Mouse (Mus musculus): ENCODE measurements at regions not wholly inside any gene's neighbourhood (a gene's known extent, or its start where the extent isn't known, plus 50 kb on each side); places are given as distances from the start of the nearest gene placed in this dataset.
"Not testable (repeated sequence)": the region's sequence is repeated elsewhere in the genome, so short reads cannot be mapped to it uniquely, and the experiment has no call there.

DNA sequence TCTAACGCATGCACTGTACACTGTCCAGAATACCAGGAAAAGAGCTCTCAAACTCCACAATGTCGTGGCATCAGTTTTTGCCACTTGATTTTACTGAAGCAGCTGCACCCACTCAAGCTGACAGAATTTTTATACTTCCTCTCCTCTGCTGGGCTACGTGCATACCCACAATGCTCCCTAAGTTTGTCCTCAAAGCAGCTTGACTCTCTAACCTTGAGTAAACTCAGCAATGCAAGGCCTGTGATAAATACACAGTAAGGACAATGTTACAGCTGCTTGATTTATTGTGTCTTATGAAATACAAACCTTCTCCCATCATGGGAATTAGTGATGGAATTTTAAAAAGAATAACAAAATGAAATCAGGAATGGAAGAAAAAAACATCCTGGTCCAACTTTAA is 129.7 kb downstream of the Trmt11 start:
- in situ Hi-C loops (cut with MboI; ENCODE audit: low pct_unique_long_range_greater_than_20kb in 1 of 2, low sequenced_read_pairs in 2 of 2, unreplicated experiment in 1 of 2) = no loop called here

DNA sequence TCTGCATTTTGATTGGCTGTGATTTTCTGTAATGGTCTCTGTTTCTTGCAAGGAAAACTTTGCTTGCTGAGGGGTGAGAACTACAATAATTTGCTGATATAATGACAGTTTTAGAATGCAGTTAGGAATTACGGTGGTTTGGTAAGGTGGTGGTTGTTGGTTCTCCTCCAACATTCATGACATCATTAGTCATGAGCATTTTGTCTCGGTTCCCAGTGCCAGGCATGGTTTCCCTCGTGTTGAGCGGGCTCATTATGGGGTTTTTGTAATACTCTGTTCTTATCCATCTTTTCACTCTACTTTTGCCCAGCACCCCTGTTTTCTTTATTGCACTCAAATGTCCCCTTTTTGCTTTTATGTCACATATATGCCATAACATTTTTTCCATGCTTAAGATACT is 149.9 kb downstream of the Trmt11 start:
- in situ Hi-C loops (cut with MboI; ENCODE audit: low pct_unique_long_range_greater_than_20kb in 1 of 2, low sequenced_read_pairs in 2 of 2, unreplicated experiment in 1 of 2) = no loop called here

DNA sequence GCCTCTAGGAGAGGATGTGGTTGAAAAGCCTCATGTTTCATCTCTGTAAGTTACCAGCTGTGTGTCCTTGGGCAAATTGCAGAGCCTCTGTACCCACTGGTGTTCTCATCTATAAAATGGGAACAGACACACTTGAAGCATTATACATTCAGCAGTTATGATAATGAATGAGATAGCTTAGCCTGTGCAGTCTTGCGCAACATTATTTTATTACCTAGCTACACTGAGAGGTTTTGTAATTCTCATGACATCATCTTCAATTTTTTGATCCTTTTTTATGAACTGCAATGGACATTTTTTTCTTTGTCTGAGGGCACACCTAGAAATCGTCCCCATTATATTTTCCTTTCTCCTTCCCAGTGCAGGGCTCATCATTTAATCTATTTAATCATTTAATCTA is 153.5 kb downstream of the Trmt11 start:
- in situ Hi-C loops (cut with MboI; ENCODE audit: low pct_unique_long_range_greater_than_20kb in 1 of 2, low sequenced_read_pairs in 2 of 2, unreplicated experiment in 1 of 2) = no loop called here

DNA sequence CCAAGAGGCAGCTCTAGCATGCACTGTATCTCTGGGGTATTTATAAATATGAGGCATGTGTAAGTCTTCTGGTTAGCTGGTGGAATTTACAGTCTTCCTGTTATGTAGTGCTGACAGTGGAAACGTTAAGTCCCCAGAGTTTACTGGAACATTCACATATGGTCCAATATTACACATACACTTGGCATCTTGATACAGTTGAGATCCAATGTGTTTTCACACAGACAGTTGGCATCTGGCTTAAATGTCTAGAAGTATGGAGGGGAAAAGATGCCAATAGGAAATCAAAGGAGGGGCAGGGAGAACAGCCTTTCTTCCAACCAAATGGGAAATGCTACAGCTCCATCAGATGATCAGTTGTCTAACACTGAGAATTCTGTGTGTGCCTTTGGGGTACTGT is 154.0 kb downstream of the Trmt11 start:
- in situ Hi-C loops (cut with MboI; ENCODE audit: low pct_unique_long_range_greater_than_20kb in 1 of 2, low sequenced_read_pairs in 2 of 2, unreplicated experiment in 1 of 2) = no loop called here

DNA sequence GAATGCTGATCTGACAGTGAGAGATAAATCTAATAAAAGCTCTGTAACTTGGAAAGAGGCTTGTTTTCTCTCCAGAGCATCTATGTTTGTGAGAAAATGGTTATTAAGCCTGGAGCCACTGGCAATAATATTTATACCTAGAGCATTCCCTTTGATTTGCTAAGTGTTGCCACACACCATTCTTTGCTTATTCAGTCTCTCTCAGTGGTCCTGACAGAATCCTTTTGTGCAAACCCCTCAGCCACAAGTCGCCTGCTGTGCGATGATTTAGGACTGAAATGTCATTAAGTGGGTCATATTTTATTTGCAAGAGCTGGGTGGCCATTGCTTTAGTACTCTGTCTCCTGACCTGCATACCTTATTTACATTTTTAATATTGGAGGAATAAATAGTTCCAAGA is 160.7 kb downstream of the Trmt11 start:
- in situ Hi-C loops (cut with MboI; ENCODE audit: low pct_unique_long_range_greater_than_20kb in 1 of 2, low sequenced_read_pairs in 2 of 2, unreplicated experiment in 1 of 2) = no loop called here

DNA sequence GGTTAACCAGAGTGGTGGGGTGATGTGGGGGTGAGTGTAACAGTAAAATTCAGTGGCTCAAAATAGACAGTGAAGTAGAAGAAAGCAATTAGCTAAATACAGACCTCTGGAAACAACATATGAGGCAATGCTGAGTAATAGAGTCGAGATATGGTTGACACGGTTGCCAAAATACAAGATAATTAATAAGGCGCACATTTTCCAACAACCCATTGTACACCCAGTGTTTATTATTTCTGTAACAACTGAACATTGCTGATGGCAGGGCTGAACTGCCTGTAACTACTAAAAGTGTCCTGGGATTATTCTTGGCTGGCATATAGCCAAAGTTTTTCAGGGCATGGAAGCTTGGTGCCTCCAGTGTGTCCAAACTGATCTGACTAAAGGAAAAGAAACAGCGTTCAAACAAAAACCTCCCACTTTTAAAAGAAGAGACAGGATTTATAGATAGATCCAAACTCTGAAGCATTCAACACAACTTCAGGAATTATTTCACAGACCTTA is 174.1 kb downstream of the Trmt11 start:
- in situ Hi-C loops (cut with MboI; ENCODE audit: low pct_unique_long_range_greater_than_20kb in 1 of 2, low sequenced_read_pairs in 2 of 2, unreplicated experiment in 1 of 2) = no loop called here

DNA sequence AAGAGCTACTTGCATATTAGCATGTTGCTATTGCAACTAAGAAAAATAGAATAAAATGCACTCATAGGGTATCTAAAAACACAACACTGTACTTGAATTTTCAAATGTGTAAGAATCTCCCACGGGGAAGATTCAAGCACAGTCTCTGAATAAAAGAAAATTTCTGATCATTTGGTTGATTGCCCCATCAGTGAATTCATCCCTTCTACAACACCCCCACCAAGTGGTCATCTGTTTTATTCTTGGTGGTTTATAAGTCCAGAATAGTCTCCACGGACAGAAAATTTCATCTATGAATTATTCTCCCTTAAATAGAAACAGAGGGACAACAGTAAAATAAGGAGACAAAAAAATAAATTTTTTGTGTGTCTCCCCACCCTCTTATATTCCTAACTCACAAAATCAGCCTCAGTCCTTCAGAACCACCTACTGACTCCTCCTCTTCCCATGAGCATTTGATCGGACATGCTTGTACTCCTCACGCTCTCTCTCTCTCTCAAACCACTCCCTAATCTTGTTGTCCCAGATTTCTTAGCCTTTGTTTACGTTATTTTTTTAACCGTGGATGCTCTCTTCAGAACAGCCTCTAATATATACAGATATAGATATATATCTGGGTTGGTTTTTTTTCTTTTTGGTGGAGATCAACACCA is 181.0 kb downstream of the Trmt11 start:
- in situ Hi-C loops (cut with MboI; ENCODE audit: low pct_unique_long_range_greater_than_20kb in 1 of 2, low sequenced_read_pairs in 2 of 2, unreplicated experiment in 1 of 2) = loop anchor here in 1 of 2 experiments (25.0 kb wide), 1 partner anchor 882 kb away; the partner anchor contains the start of gene Rspo3

DNA sequence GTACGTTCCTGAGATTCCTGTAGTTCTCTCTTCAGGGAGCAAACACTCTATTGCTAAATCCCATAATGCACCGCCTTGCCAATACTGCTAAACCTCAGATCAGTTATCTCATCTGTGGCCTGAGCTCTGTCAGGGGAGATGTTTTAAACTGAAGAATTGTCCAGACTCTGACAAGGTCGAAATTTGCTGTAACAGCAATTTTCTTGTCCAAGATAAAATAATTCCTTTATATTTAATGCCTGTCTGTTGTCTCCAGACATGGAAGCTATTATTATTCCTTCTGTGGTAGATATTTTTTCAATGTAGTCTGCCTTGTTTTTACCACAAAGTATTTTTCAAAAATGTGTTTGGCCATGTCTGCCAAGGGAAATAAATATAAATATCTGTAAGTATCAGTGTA is 184.2 kb downstream of the Trmt11 start:
- in situ Hi-C loops (cut with MboI; ENCODE audit: low pct_unique_long_range_greater_than_20kb in 1 of 2, low sequenced_read_pairs in 2 of 2, unreplicated experiment in 1 of 2) = loop anchor here in 1 of 2 experiments (25.0 kb wide), 1 partner anchor 879 kb away; the partner anchor contains the start of gene Rspo3

DNA sequence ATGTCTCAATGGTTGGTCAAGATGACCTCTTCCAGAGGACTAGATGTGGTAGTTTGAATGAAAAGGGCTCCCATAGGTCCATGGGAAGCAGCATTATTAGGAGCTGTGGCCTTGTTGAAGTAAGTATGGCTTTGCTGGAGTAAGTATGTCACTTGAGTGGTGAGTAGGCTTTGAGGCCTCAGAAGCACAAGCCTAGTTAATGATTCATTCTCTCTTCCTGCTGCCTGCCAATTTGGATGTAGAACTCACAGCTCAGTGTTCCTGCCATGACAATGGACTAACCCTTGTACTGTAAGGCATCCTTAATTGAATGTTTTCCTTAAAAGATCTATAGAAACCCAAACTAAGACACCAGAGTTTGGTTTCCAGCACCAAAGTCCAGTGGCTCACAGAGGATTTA is 188.8 kb downstream of the Trmt11 start:
- in situ Hi-C loops (cut with MboI; ENCODE audit: low pct_unique_long_range_greater_than_20kb in 1 of 2, low sequenced_read_pairs in 2 of 2, unreplicated experiment in 1 of 2) = loop anchor here in 1 of 2 experiments (25.0 kb wide), 1 partner anchor 874 kb away; the partner anchor contains the start of gene Rspo3

DNA sequence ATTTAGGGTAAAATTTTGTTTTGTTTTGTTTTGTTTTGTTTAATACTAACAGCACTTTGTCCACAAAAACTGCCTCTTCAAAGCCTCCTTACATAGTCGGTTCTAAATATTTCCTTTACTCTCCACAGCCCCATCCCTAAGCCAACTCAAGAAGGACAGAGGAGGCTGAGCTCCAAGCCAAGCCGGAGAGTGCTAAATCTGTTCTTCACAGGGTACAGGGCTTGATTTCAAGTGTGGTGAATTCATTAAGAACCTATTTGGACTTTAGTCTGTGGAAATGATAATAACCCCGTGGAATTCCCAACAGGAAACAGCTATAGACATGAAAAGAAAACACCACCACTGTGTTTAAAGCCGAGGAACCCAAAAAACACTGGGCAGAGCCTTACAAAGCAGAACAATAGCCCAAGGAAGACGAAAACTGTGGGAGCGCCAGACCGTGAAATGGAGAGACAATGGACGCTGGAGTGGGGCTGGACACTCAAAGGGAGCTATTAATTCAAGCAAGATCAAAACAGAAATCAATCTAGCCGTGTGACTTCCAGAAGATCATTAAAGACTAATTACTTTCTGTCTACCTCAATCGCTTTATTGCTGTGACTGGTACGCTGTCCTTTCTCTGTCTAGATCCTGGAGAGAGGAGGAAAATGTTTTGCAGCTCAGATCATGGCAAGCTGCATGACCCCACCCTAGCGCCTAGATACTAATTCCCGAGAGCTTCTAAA is 194.7 kb downstream of the Trmt11 start:
- in situ Hi-C loops (cut with MboI; ENCODE audit: low pct_unique_long_range_greater_than_20kb in 1 of 2, low sequenced_read_pairs in 2 of 2, unreplicated experiment in 1 of 2) = loop anchor here in 1 of 2 experiments (25.0 kb wide), 1 partner anchor 869 kb away; the partner anchor contains the start of gene Rspo3

DNA sequence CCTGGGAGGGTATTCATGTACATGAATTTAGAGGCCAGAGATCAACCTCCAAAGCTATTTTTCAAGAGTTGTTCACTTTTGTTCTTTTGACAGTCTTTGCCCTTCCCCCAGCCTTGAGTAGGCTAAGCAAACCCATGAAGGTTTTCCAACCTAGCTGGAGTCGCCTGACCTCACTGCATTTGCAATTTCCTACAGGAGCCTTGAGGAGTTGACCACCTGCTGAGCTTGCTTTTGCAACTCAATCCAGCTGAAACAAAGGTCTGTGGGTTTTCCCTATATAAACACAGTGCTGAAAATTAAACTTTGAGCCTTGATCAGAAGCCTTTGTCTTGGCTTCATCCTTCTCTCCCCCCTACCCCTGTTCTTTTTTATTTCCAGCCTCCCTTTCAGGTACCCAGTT is 170.2 kb upstream of the Cenpw start:
- in situ Hi-C loops (cut with MboI; ENCODE audit: low pct_unique_long_range_greater_than_20kb in 1 of 2, low sequenced_read_pairs in 2 of 2, unreplicated experiment in 1 of 2) = no loop called here

DNA sequence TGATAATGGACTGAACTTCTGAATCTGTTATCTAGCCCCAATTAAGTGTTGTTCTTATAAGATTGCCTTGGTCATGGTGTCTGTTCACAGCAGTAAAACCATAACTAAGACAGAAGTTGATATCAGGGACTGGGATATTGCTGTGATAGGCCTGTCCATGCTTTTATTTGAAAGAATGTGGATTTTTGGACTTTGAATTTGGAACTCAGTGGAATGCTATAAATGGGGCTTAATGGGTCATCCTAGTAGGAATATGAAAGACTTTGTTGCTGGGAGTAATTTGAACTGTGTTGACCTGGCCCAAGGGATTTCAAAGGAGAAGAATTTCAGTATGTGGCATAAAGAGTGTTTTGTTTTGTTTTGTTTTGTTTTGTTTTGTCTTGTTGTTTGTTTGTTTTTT is 160.5 kb upstream of the Cenpw start:
- in situ Hi-C loops (cut with MboI; ENCODE audit: low pct_unique_long_range_greater_than_20kb in 1 of 2, low sequenced_read_pairs in 2 of 2, unreplicated experiment in 1 of 2) = not testable (repeated sequence)

DNA sequence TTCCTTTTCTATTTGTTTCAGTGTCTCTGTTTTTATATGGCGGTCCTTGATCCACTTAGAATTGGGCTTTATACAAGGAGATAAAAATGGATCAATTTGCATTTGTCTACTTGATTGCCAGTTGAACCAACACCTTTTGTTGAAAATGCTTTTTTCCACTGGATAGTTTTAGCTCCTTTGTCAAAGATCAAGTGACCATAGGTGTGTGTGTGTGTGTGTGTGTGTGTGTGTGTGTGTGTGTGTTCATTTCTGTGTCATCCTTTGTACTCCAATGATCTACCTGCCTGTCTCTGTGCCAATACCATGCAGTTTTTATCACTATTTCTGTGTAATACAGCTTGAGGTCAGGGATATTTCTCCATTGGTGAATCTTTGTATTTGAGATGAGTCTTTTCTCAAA is 158.7 kb upstream of the Cenpw start:
- in situ Hi-C loops (cut with MboI; ENCODE audit: low pct_unique_long_range_greater_than_20kb in 1 of 2, low sequenced_read_pairs in 2 of 2, unreplicated experiment in 1 of 2) = no loop called here

DNA sequence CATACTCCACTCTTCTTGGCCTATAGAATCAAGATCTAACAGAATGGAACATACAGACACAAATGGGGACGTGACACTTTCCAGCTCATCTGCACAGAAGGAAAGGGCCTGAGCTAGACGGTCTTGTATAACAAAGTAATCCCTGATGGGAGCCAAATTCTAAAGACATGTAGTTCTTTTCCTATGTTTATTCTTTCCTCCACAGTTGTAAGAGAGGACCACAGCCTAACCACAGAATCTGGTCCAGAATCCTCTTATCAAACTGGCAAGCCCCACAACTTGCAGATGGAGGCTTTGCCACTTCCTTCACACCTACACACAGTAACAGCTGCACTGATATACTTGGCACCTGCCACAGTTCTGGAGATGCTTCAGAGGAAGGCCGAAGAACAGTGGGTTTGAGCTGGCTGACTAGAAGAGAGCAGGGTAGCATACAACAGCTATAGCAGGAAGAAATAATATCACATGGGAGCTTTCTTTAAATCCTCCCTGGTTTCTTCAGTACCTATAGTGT is 142.7 kb upstream of the Cenpw start:
- in situ Hi-C loops (cut with MboI; ENCODE audit: low pct_unique_long_range_greater_than_20kb in 1 of 2, low sequenced_read_pairs in 2 of 2, unreplicated experiment in 1 of 2) = no loop called here

DNA sequence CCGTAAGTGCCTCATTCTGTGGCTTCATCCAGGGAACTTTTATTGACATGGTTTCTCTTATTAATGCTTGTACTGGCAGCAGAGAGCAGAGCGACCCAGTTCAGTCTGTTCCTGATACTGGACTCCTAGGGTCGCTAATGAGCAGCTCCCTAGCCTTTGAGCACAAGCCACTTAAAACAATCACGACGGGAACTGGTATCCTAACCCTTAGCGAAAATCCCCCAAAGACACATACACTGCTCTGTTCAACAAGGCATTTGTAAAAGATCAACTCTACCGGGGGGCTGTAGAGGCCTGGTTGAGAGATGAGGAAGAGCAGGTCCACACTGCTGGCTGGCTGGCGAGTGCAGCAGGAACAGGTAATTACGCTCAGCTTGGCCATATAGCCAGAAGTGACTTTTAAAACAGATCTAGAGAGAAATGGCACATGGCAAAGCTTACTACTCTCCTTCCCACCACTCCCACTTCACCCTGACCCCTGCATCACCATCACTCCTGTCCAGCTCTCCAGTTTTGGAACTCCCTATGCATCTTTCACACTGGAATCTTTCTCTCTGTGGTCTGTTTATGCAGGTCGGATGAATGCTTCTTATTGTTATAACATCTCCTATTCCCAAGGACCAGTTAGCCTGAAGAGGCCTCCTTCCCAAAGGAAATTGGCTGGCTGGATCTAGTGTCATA is 128.1 kb upstream of the Cenpw start:
- in situ Hi-C loops (cut with MboI; ENCODE audit: low pct_unique_long_range_greater_than_20kb in 1 of 2, low sequenced_read_pairs in 2 of 2, unreplicated experiment in 1 of 2) = no loop called here

DNA sequence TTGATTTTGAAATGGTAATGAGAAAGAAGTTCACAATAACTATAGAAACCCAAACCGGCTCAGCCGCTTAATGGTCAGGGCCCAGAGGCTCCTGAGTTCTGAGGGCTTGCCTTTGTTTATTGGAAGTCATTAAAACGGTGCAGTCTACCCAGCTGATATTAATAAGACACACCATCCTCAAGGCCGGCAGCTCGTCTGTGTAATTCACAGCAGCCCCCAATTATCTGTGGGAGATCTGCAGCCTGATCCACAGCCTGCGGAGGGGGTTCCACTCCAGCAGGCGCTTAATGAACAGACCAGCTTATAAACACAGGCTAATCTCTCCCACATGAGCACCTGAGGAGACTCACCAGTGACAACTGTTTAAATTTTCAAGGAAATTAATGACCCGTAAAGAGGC is 127.5 kb upstream of the Cenpw start:
- in situ Hi-C loops (cut with MboI; ENCODE audit: low pct_unique_long_range_greater_than_20kb in 1 of 2, low sequenced_read_pairs in 2 of 2, unreplicated experiment in 1 of 2) = no loop called here

DNA sequence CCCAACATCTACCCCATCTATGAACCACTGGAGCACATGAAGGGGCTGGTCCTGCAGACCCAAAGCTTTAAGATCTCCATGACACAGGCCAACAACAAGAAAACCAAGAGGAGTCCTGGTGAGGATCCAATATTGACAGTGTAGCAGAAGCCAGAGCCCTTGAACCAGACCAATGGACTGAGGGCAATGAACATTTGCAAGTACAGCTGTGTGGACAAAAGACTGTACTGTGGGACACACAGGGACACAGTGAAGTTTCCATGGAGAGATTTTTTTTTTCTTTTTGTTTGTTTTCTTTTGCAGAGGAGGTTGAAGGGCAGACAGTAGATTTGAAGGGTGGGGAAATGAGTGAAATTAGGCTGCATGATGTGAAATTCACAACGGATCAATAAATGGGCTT is 126.5 kb upstream of the Cenpw start:
- in situ Hi-C loops (cut with MboI; ENCODE audit: low pct_unique_long_range_greater_than_20kb in 1 of 2, low sequenced_read_pairs in 2 of 2, unreplicated experiment in 1 of 2) = no loop called here

DNA sequence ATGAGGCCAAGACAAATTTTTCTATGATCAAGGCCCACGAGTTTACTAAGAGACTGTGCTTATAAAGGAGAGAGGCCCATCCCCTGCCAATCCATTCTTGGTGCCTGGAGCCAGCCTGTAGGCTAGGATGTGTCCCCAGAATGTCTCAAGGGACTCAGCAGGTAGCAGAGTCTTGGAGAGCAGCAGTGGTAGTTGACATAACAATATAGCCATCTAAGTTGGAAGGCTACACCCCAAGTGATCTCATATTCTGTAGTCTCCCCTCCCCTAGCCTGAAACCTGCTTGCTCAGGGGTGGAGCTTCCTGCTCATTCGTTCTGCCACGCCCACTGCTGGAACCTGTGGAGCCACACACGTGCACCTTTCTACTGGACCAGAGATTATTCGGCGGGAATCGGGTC is 95.5 kb upstream of the Cenpw start:
- in situ Hi-C loops (cut with MboI; ENCODE audit: low pct_unique_long_range_greater_than_20kb in 1 of 2, low sequenced_read_pairs in 2 of 2, unreplicated experiment in 1 of 2) = not testable (repeated sequence)

DNA sequence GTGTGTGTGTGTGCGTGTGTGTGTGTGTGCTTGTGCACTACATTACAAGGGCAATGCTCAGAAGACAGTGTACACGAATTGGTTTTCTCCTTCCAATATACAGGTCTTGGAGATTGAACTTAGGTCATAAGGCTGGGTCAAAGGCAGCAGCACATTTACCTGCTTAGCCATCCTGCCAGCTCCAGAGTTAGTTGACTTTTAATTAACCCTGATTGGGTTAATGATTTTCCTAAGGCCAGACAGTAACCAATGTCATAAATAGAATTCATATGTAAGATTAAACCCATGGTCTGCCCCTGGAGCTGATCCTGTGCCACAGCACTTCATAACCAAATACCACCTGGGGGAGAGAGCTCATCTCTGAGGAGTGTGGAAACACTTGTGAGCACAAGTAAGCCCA is 81.3 kb upstream of the Cenpw start:
- in situ Hi-C loops (cut with MboI; ENCODE audit: low pct_unique_long_range_greater_than_20kb in 1 of 2, low sequenced_read_pairs in 2 of 2, unreplicated experiment in 1 of 2) = no loop called here
